Mouse (Mus musculus) kidney, postnatal 10 days (tissue): Measurements from ENCODE around the gene Fkbp4.
A peak's percentile ranks its signal among the peaks of the same experiment; 100 is the strongest.

Source experiments
- DNase-seq: peaks from one replicate; pipeline ENCODE4 v3.0.0; 2021; ENCODE audit warnings: mixed read lengths

Gene Fkbp4

GRCm38 (mm10) chr6:128436356-128437005 lies 2.0 kb downstream of the Fkbp4 start:
- DNase-seq: no peak

GRCm38 (mm10) chr6:128435474-128435873 lies 3.0 kb downstream of the Fkbp4 start:
- DNase-seq: peak; percentile 90

GRCm38 (mm10) chr6:128433566-128433965 lies 4.9 kb downstream of the Fkbp4 start:
- DNase-seq: no peak

- no peak for DNase-seq
Observed at GRCm38 (mm10) chr6:128432356-128432915, 6.0 kb downstream of the Fkbp4 start.

- DNase-seq: no peak
Observed at GRCm38 (mm10) chr6:128429826-128430225, 8.7 kb downstream of the Fkbp4 start.

GRCm38 (mm10) chr6:128429300-128429699 lies 9.2 kb downstream of the Fkbp4 start:
- no peak for DNase-seq

GRCm38 (mm10) chr6:128427571-128427970 lies 10.9 kb downstream of the Fkbp4 start:
- DNase-seq: no peak

GRCm38 (mm10) chr6:128425046-128425445 lies 13.4 kb downstream of the Fkbp4 start:
- DNase-seq: no peak

- DNase-seq: peak; percentile 97
Observed at GRCm38 (mm10) chr6:128424269-128425019, 14.0 kb downstream of the Fkbp4 start, which contains the start of gene Itfg2. TSS of gene Itfg2 (minus strand) at chr6:128424931.

- DNase-seq: no peak
Observed at GRCm38 (mm10) chr6:128423496-128424268, 14.8 kb downstream of the Fkbp4 start.

- no peak for DNase-seq
Observed at GRCm38 (mm10) chr6:128421480-128421879, 17.0 kb downstream of the Fkbp4 start.

- DNase-seq: no peak
Observed at GRCm38 (mm10) chr6:128421036-128421435, 17.4 kb downstream of the Fkbp4 start.

GRCm38 (mm10) chr6:128418076-128418475 lies 20.4 kb downstream of the Fkbp4 start:
- DNase-seq: no peak

GRCm38 (mm10) chr6:128416169-128416568 lies 22.3 kb downstream of the Fkbp4 start:
- DNase-seq: no peak

- peak; percentile 86 for DNase-seq
Observed at GRCm38 (mm10) chr6:128411115-128411514, 27.4 kb downstream of the Fkbp4 start.

GRCm38 (mm10) chr6:128410305-128410704 lies 28.2 kb downstream of the Fkbp4 start:
- DNase-seq: no peak

- no peak for DNase-seq
Observed at GRCm38 (mm10) chr6:128408544-128409125, 29.8 kb downstream of the Fkbp4 start.

- no peak for DNase-seq
Observed at GRCm38 (mm10) chr6:128404708-128405107, 33.8 kb downstream of the Fkbp4 start.

GRCm38 (mm10) chr6:128399421-128400185 lies 38.9 kb downstream of the Fkbp4 start:
- peak; percentile 73 for DNase-seq

GRCm38 (mm10) chr6:128398996-128399395 lies 39.5 kb downstream of the Fkbp4 start, which contains the start of gene Nrip2:
TSS of gene Nrip2 (plus strand) at chr6:128399296.
- DNase-seq: no peak

GRCm38 (mm10) chr6:128397574-128398261 lies 40.8 kb downstream of the Fkbp4 start:
- DNase-seq: peak; percentile 66
